Mouse (Mus musculus): ENCODE data around the gene Auh. TPM values are rescaled to one million over a fixed set of nuclear protein-coding genes. Genes with fewer than 3 reads are reported as not detected.

Gene Auh
- total and polyA plus RNA-seq, 3 experiments = 68.5 to 191 (median 74.1) TPM

GRCm38 (mm10) chr13:52880386-52880785, 49.1 kb downstream of the Auh start:
- H3K4me2 ChIP-seq (ENCODE audit: insufficient read depth, low read depth, poor library complexity, severe bottlenecking) = no peak overlapping the region
- dilution Hi-C loops (cut with MboI; ENCODE audit: extremely low pct_ligation_motif_present, extremely low pct_unique_long_range_greater_than_20kb, low sequenced_read_pairs) = no loop called here
- TF ChIP-seq USF2 (conservative IDR thresholded peaks at IDR 0.05; ENCODE audit: low read depth, low read length) (no peak), ELF1 (IDR thresholded peaks at IDR 0.05; ENCODE audit: low read depth, low read length) (no peak), MAX (IDR thresholded peaks at IDR 0.05; ENCODE audit: low read length) (no peak), TBP (conservative IDR thresholded peaks at IDR 0.05; ENCODE audit: low read depth, low read length) (no peak), E2F4 (IDR thresholded peaks at IDR 0.05; ENCODE audit: insufficient replicate concordance, low read depth, low read length) (no peak), SMC3 (IDR thresholded peaks at IDR 0.05; ENCODE audit: low read depth, low read length) (no peak), USF1 (IDR thresholded peaks at IDR 0.05; ENCODE audit: low read depth, low read length) (no peak), POLR2AphosphoS2 (IDR thresholded peaks at IDR 0.05; ENCODE audit: low read depth, low read length) (no peak), UBTF (IDR thresholded peaks at IDR 0.05; ENCODE audit: low read depth, low read length) (no peak), MAFK (IDR thresholded peaks at IDR 0.05; ENCODE audit: insufficient replicate concordance, low read length) (no peak), RCOR1 (conservative IDR thresholded peaks at IDR 0.05; ENCODE audit: low read depth, low read length) (no peak), JUN (IDR thresholded peaks at IDR 0.05; ENCODE audit: insufficient read depth, low read depth, low read length) (no peak)

GRCm38 (mm10) chr13:52879918-52880317, 49.6 kb downstream of the Auh start:
- no peak for DNase-seq (ENCODE audit: extremely low read depth)
- dilution Hi-C loops (cut with MboI; ENCODE audit: extremely low pct_ligation_motif_present, extremely low pct_unique_long_range_greater_than_20kb, low sequenced_read_pairs) = no loop called here
- no peaks in the 10 kb centered on the region for H3K27me3 ChIP-seq (replicated peaks)
- H3K9me3 ChIP-seq (replicated peaks; ENCODE audit: low read length) = no peaks in the 10 kb centered on the region
- H3K27ac ChIP-seq (ENCODE audit: insufficient read depth, low read depth) = no peak overlapping the region
- peaks cover 39 to 77% of the 10 kb centered on the region in 2 experiments for H3K36me3 ChIP-seq (replicated peaks in 1 of 2; ENCODE audit: control insufficient read depth in 1 of 2, insufficient read depth in 1 of 2, low read length in 1 of 2)
- H3K4me3 ChIP-seq (replicated peaks in 1 of 3; ENCODE audit: low read depth in 2 of 3, low read length in 2 of 3, poor library complexity in 1 of 3) = no peak overlapping the region
- H3K9ac ChIP-seq (ENCODE audit: insufficient read depth, low read depth) = no peak overlapping the region
- no peaks in the 10 kb centered on the region for H3K79me2 ChIP-seq (replicated peaks; ENCODE audit: control insufficient read depth, extremely low read depth, insufficient read depth, poor library complexity, severe bottlenecking)
- no peak overlapping the region for H3K4me2 ChIP-seq (ENCODE audit: insufficient read depth, low read depth, poor library complexity, severe bottlenecking)
- TF ChIP-seq ETS1 (conservative IDR thresholded peaks at IDR 0.05; ENCODE audit: low read depth, low read length) = no peak
- no peak for TF ChIP-seq NELFE (IDR thresholded peaks at IDR 0.05; ENCODE audit: low read depth, low read length)
- peaks cover 2 to 8% of the 10 kb centered on the region in 2 experiments; a peak in 2 of 4 replicates for H3K4me1 ChIP-seq (ENCODE audit: control insufficient read depth in 1 of 2, insufficient read depth in 2 of 2)
- in situ Hi-C loops (cut with MboI; ENCODE audit: low pct_ligation_motif_present, low pct_unique_long_range_greater_than_20kb, low sequenced_read_pairs) = no loop called here

More at GRCm38 (mm10) chr13:52880386-52880785, 49.1 kb downstream of the Auh start:
- DNase-seq (ENCODE audit: extremely low read depth) = no peak
- no peak overlapping the region for H3K27ac ChIP-seq (ENCODE audit: insufficient read depth, low read depth)
- no peaks in the 10 kb centered on the region for H3K27me3 ChIP-seq (replicated peaks)
- no peaks in the 10 kb centered on the region for H3K79me2 ChIP-seq (replicated peaks; ENCODE audit: control insufficient read depth, extremely low read depth, insufficient read depth, poor library complexity, severe bottlenecking)
- H3K9me3 ChIP-seq (replicated peaks; ENCODE audit: low read length) = no peaks in the 10 kb centered on the region
- no peak overlapping the region for H3K9ac ChIP-seq (ENCODE audit: insufficient read depth, low read depth)
- peaks cover 37 to 77% of the 10 kb centered on the region in 2 experiments for H3K36me3 ChIP-seq (replicated peaks in 1 of 2; ENCODE audit: control insufficient read depth in 1 of 2, insufficient read depth in 1 of 2, low read length in 1 of 2)
- in situ Hi-C loops (cut with MboI; ENCODE audit: low pct_ligation_motif_present, low pct_unique_long_range_greater_than_20kb, low sequenced_read_pairs) = no loop called here
- H3K4me1 ChIP-seq (ENCODE audit: control insufficient read depth in 1 of 2, insufficient read depth in 2 of 2) = peaks cover 2 to 9% of the 10 kb centered on the region in 2 experiments; a peak in 2 of 4 replicates
- H3K4me3 ChIP-seq (replicated peaks in 1 of 3; ENCODE audit: low read depth in 2 of 3, low read length in 2 of 3, poor library complexity in 1 of 3) = no peak overlapping the region

GRCm38 (mm10) chr13:52879291-52879690, 50.2 kb downstream of the Auh start:
- in situ Hi-C loops (cut with MboI; ENCODE audit: low pct_ligation_motif_present, low pct_unique_long_range_greater_than_20kb, low sequenced_read_pairs) (no loop called here), dilution Hi-C loops (cut with MboI; ENCODE audit: extremely low pct_ligation_motif_present, extremely low pct_unique_long_range_greater_than_20kb, low sequenced_read_pairs) (no loop called here)
- no peak overlapping the region for H3K27ac ChIP-seq (ENCODE audit: insufficient read depth, low read depth)
- TF ChIP-seq HCFC1 (IDR thresholded peaks at IDR 0.05; ENCODE audit: low read depth, low read length) = no peak
- TF ChIP-seq ZNF384 (IDR thresholded peaks at IDR 0.05; ENCODE audit: low read depth, low read length) = no peak
- TF ChIP-seq KAT2A (IDR thresholded peaks at IDR 0.05; ENCODE audit: insufficient replicate concordance, low read length) = no peak
- TF ChIP-seq MAX (IDR thresholded peaks at IDR 0.05; ENCODE audit: low read length) = no peak
- no peak for TF ChIP-seq UBTF (IDR thresholded peaks at IDR 0.05; ENCODE audit: low read depth, low read length)
- no peak for TF ChIP-seq RCOR1 (conservative IDR thresholded peaks at IDR 0.05; ENCODE audit: low read depth, low read length)
- no peak for TF ChIP-seq MAFK (IDR thresholded peaks at IDR 0.05; ENCODE audit: insufficient replicate concordance, low read length)
- no peak for TF ChIP-seq CTCF (conservative IDR thresholded peaks at IDR 0.05 in 1 of 2, IDR thresholded peaks at IDR 0.05 in 1 of 2; ENCODE audit: low read depth in 2 of 2, low read length in 2 of 2)
- no peak for TF ChIP-seq SIN3A (IDR thresholded peaks at IDR 0.05; ENCODE audit: low read length)
- no peak for TF ChIP-seq TBP (conservative IDR thresholded peaks at IDR 0.05; ENCODE audit: low read depth, low read length)
- no peak for TF ChIP-seq ETS1 (conservative IDR thresholded peaks at IDR 0.05; ENCODE audit: low read depth, low read length)
- no peak for TF ChIP-seq CHD1 (IDR thresholded peaks at IDR 0.05; ENCODE audit: low read depth, low read length)
- no peak for TF ChIP-seq TCF12 (IDR thresholded peaks at IDR 0.05; ENCODE audit: low read depth, low read length)
- no peak for TF ChIP-seq MAZ (IDR thresholded peaks at IDR 0.05; ENCODE audit: low read depth, low read length)
- no peak for TF ChIP-seq SMC3 (IDR thresholded peaks at IDR 0.05; ENCODE audit: low read depth, low read length)
- H3K4me1 ChIP-seq (ENCODE audit: control insufficient read depth in 1 of 2, insufficient read depth in 2 of 2) = peaks cover 2 to 10% of the 10 kb centered on the region in 2 experiments; a peak in 2 of 4 replicates
- H3K9ac ChIP-seq (ENCODE audit: insufficient read depth, low read depth) = no peak overlapping the region
- no peak overlapping the region for H3K4me2 ChIP-seq (ENCODE audit: insufficient read depth, low read depth, poor library complexity, severe bottlenecking)
- H3K79me2 ChIP-seq (replicated peaks; ENCODE audit: control insufficient read depth, extremely low read depth, insufficient read depth, poor library complexity, severe bottlenecking) = no peaks in the 10 kb centered on the region
- H3K4me3 ChIP-seq (replicated peaks in 1 of 3; ENCODE audit: low read depth in 2 of 3, low read length in 2 of 3, poor library complexity in 1 of 3) = no peak overlapping the region
- H3K9me3 ChIP-seq (replicated peaks; ENCODE audit: low read length) = no peaks in the 10 kb centered on the region
- peak; percentile 22 for DNase-seq (ENCODE audit: extremely low read depth)
- H3K27me3 ChIP-seq (replicated peaks) = no peaks in the 10 kb centered on the region
- H3K36me3 ChIP-seq (replicated peaks in 1 of 2; ENCODE audit: control insufficient read depth in 1 of 2, insufficient read depth in 1 of 2, low read length in 1 of 2) = peaks cover 39 to 75% of the 10 kb centered on the region in 2 experiments
